Mouse (Mus musculus) cerebellum, adult 11-12 months (tissue): ENCODE measurements around the gene Fbxl5.

Experiments used
- DNase-seq: peaks from one replicate; pipeline ENCODE4 v3.0.0; 2022

Fbxl5 gene

GRCm38 (mm10) chr5:43826883-43827282 lies 5.4 kb upstream of the Fbxl5 start:
- no peak for DNase-seq

GRCm38 (mm10) chr5:43824580-43824979 lies 3.1 kb upstream of the Fbxl5 start:
- DNase-seq, result no peak

GRCm38 (mm10) chr5:43822824-43823223 lies 1.4 kb upstream of the Fbxl5 start:
- DNase-seq, result no peak

- DNase-seq, result no peak
Measured at GRCm38 (mm10) chr5:43822199-43822598, 761 bp upstream of the Fbxl5 start.

GRCm38 (mm10) chr5:43820785-43821184 lies 653 bp downstream of the Fbxl5 start:
- DNase-seq, result no peak

GRCm38 (mm10) chr5:43818695-43819094 lies 2.7 kb downstream of the Fbxl5 start, which contains the start of gene Bst1:
TSS of gene Bst1 (plus strand) at chr5:43818885.
- DNase-seq, result no peak

GRCm38 (mm10) chr5:43815769-43816168 lies 5.7 kb downstream of the Fbxl5 start:
- DNase-seq, result no peak

- no peak for DNase-seq
Measured at GRCm38 (mm10) chr5:43814536-43814935, 6.9 kb downstream of the Fbxl5 start.

GRCm38 (mm10) chr5:43810427-43811062 lies 10.9 kb downstream of the Fbxl5 start:
- no peak for DNase-seq

GRCm38 (mm10) chr5:43807744-43808696 lies 13.4 kb downstream of the Fbxl5 start:
- DNase-seq, result peak; percentile 47

- DNase-seq, result no peak
Measured at GRCm38 (mm10) chr5:43806914-43807313, 14.5 kb downstream of the Fbxl5 start.

- no peak for DNase-seq
Measured at GRCm38 (mm10) chr5:43806340-43806739, 15.1 kb downstream of the Fbxl5 start.

GRCm38 (mm10) chr5:43805401-43805800 lies 16.0 kb downstream of the Fbxl5 start:
- DNase-seq, result no peak

GRCm38 (mm10) chr5:43801798-43802197 lies 19.6 kb downstream of the Fbxl5 start:
- DNase-seq, result no peak

- DNase-seq, result no peak
Measured at GRCm38 (mm10) chr5:43801253-43801652, 20.2 kb downstream of the Fbxl5 start.

GRCm38 (mm10) chr5:43800700-43801099 lies 20.7 kb downstream of the Fbxl5 start:
- no peak for DNase-seq

GRCm38 (mm10) chr5:43799530-43799929 lies 21.9 kb downstream of the Fbxl5 start:
- no peak for DNase-seq

GRCm38 (mm10) chr5:43792354-43792753 lies 29.1 kb downstream of the Fbxl5 start:
- DNase-seq, result no peak

GRCm38 (mm10) chr5:43787976-43788752 lies 33.3 kb downstream of the Fbxl5 start:
- DNase-seq, result no peak

- no peak for DNase-seq
Measured at GRCm38 (mm10) chr5:43786607-43787006, 34.8 kb downstream of the Fbxl5 start.

GRCm38 (mm10) chr5:43783996-43784395 lies 37.4 kb downstream of the Fbxl5 start:
- DNase-seq, result no peak

GRCm38 (mm10) chr5:43781977-43782930 lies 39.2 kb downstream of the Fbxl5 start:
- peak; percentile 87 for DNase-seq
